Mouse (Mus musculus) embryonic facial prominence, embryonic 14.5 days (tissue): ENCODE data around the gene Ddit4. TPM values are rescaled to one million over a fixed set of nuclear protein-coding genes. Genes with fewer than 3 reads are reported as not detected.

Source experiments
- ATAC-seq: fragments of 200-750 bp; cut with Nextera tagmentation; 2 replicates; pipeline ENCODE4 v1.8.0; 2017; ENCODE audit warnings: low read depth, moderate number of reproducible peaks, moderate TSS enrichment
- DNase-seq: peaks from one replicate; pipeline ENCODE4 v3.0.0-alpha.2; 2015; ENCODE audit warnings: low spot score
- H3K27ac ChIP-seq: fragments of 300-500 bp; sonication (generic); replicated peaks from 2 replicates; pipeline ENCODE4 v1.5.1; 2014; ENCODE audit warnings: low read depth, mild to moderate bottlenecking, low read length, moderate library complexity
- H3K27me3 ChIP-seq: fragments of 300-500 bp; sonication (generic); replicated peaks from 2 replicates; pipeline ENCODE4 v1.6.1; 2014; ENCODE audit warnings: low read length; ENCODE audit not compliant: control insufficient read depth, insufficient read depth
- H3K36me3 ChIP-seq: fragments of 300-500 bp; sonication (generic); 2 replicates; pipeline ENCODE4 v1.6.1; 2014; ENCODE audit warnings: low read length, mixed read lengths; ENCODE audit not compliant: control insufficient read depth, insufficient read depth
- H3K4me1 ChIP-seq: fragments of 300-500 bp; sonication (generic); 2 replicates; pipeline ENCODE4 v1.6.1; 2014; ENCODE audit warnings: antibody characterized with exemption, low read length; ENCODE audit not compliant: control insufficient read depth, insufficient read depth
- H3K4me2 ChIP-seq: fragments of 300-500 bp; sonication (generic); 2 replicates; pipeline ENCODE4 v1.6.1; 2014; ENCODE audit warnings: low read depth, mild to moderate bottlenecking, low read length, moderate library complexity, mixed read lengths
- H3K4me3 ChIP-seq: fragments of 300-500 bp; sonication (generic); 2 replicates; pipeline ENCODE4 v1.5.1; 2014; ENCODE audit warnings: low read depth, mild to moderate bottlenecking, low read length
- H3K9ac ChIP-seq: fragments of 300-500 bp; sonication (generic); 2 replicates; pipeline ENCODE4 v1.6.1; 2014; ENCODE audit warnings: low read depth, mild to moderate bottlenecking, low read length, moderate library complexity, mixed read lengths
- H3K9me3 ChIP-seq: fragments of 300-500 bp; sonication (generic); 2 replicates; pipeline ENCODE4 v1.6.1; 2016; ENCODE audit warnings: low read length; ENCODE audit not compliant: control insufficient read depth
- WGBS: fragments of 180-500 bp; shearing (Covaris S2); extraction: QIAGEN DNeasy Blood & Tissue Kit; methylation state at CpG from one replicate; pipeline ENCODE4 v1.1.7; 2014; 5-methylcytosine and 5-hydroxymethylcytosine counted together
- polyA plus RNA-seq: library from polyadenylated mRNA; unstranded; fragments of >200 nt; fragmentation: Nextera tagmentation; extraction: Ambion mirVana; gene quantifications from 2 replicates; pipeline ENCODE4 v1.2.1, GENCODE M21; 2014

Gene Ddit4
- polyA plus RNA-seq, 1 experiment from 2014 or later = 9.2 TPM

- Histone ChIP-seq H3K27ac (peak overlapping the region; percentile 86), H3K9me3 (no peaks in the 10 kb centered on the region), H3K36me3 (no peaks in the 10 kb centered on the region), H3K27me3 (no peaks in the 10 kb centered on the region), H3K4me2 (peak overlapping the region; percentile 85), H3K4me1 (peaks cover 27% of the 10 kb centered on the region), H3K4me3 (peak overlapping the region; percentile 42), H3K9ac (peak overlapping the region; percentile 62)
- ATAC-seq = peak; percentile 68
- DNase-seq = peak; percentile 94
- WGBS = 2% methylated on average over 31 of the region's 33 CpGs
These were observed 30.6 kb downstream of the Ddit4 start for GRCm38 (mm10) chr10:59920810-59921681.

- H3K4me1 ChIP-seq = peaks cover 32% of the 10 kb centered on the region
- WGBS = 15% methylated on average over 7 of the region's 7 CpGs
- H3K27ac ChIP-seq = peak overlapping the region; percentile 86
- H3K4me2 ChIP-seq = peak overlapping the region; percentile 85
- ATAC-seq (peak; percentile 22), DNase-seq (no peak)
- no peaks in the 10 kb centered on the region for H3K27me3 ChIP-seq
- peak overlapping the region; percentile 62 for H3K9ac ChIP-seq
- H3K9me3 ChIP-seq = no peaks in the 10 kb centered on the region
- H3K36me3 ChIP-seq = no peaks in the 10 kb centered on the region
- peak overlapping the region; percentile 42 for H3K4me3 ChIP-seq
These were observed 31.2 kb downstream of the Ddit4 start for GRCm38 (mm10) chr10:59920485-59920809.

- Histone ChIP-seq H3K9ac (no peak overlapping the region), H3K27ac (peak overlapping the region; percentile 86), H3K4me3 (no peak overlapping the region), H3K27me3 (no peaks in the 10 kb centered on the region), H3K4me1 (peaks cover 32% of the 10 kb centered on the region), H3K9me3 (no peaks in the 10 kb centered on the region), H3K4me2 (no peak overlapping the region), H3K36me3 (no peaks in the 10 kb centered on the region)
- WGBS = 36% methylated on average over 15 of the region's 15 CpGs
- DNase-seq (peak; percentile 81), ATAC-seq (no peak)
These were observed 32.0 kb downstream of the Ddit4 start for GRCm38 (mm10) chr10:59919494-59920181.

- no peak overlapping the region for H3K9ac ChIP-seq
- no peak for ATAC-seq
- H3K4me2 ChIP-seq = no peak overlapping the region
- H3K27me3 ChIP-seq = no peaks in the 10 kb centered on the region
- no peak for DNase-seq
- H3K36me3 ChIP-seq = no peaks in the 10 kb centered on the region
- H3K9me3 ChIP-seq = no peaks in the 10 kb centered on the region
- H3K4me1 ChIP-seq = peaks cover 30% of the 10 kb centered on the region
- 88% methylated on average over 4 of the region's 4 CpGs for WGBS
- H3K27ac ChIP-seq = no peak overlapping the region
- H3K4me3 ChIP-seq = no peak overlapping the region
These were observed 33.5 kb downstream of the Ddit4 start for GRCm38 (mm10) chr10:59918111-59918510.

- H3K4me1 ChIP-seq = peaks cover 31% of the 10 kb centered on the region
- H3K4me3 ChIP-seq = peak overlapping the region; percentile 24
- 2% methylated on average over 10 of the region's 10 CpGs for WGBS
- no peaks in the 10 kb centered on the region for H3K36me3 ChIP-seq
- ATAC-seq (peak; percentile 89), DNase-seq (peak; percentile 93)
- H3K4me2 ChIP-seq = peak overlapping the region; percentile 57
- H3K9ac ChIP-seq = peak overlapping the region; percentile 53
- H3K27me3 ChIP-seq = no peaks in the 10 kb centered on the region
- peak overlapping the region; percentile 80 for H3K27ac ChIP-seq
- no peaks in the 10 kb centered on the region for H3K9me3 ChIP-seq
These were observed 35.0 kb downstream of the Ddit4 start for GRCm38 (mm10) chr10:59916649-59917048.

- peak overlapping the region; percentile 80 for H3K27ac ChIP-seq
- H3K36me3 ChIP-seq = no peaks in the 10 kb centered on the region
- peak overlapping the region; percentile 24 for H3K4me3 ChIP-seq
- DNase-seq = peak; percentile 82
- no peak; the same call in 1 of the 2 replicates for ATAC-seq
- peaks cover 31% of the 10 kb centered on the region for H3K4me1 ChIP-seq
- H3K9ac ChIP-seq = peak overlapping the region; percentile 53
- H3K4me2 ChIP-seq = peak overlapping the region; percentile 57
- 2% methylated on average over 4 of the region's 4 CpGs for WGBS
- no peaks in the 10 kb centered on the region for H3K27me3 ChIP-seq
- H3K9me3 ChIP-seq = no peaks in the 10 kb centered on the region
These were observed 35.5 kb downstream of the Ddit4 start for GRCm38 (mm10) chr10:59916159-59916558.

- Histone ChIP-seq H3K4me2 (no peak overlapping the region), H3K4me1 (peaks cover 28% of the 10 kb centered on the region), H3K4me3 (no peak overlapping the region), H3K9ac (no peak overlapping the region), H3K9me3 (no peaks in the 10 kb centered on the region), H3K27me3 (no peaks in the 10 kb centered on the region), H3K36me3 (no peaks in the 10 kb centered on the region), H3K27ac (no peak overlapping the region; the same call in 1 of the 2 replicates)
- WGBS = 84% methylated on average over 8 of the region's 8 CpGs
- no peak for DNase-seq
- ATAC-seq = no peak
These were observed 36.3 kb downstream of the Ddit4 start for GRCm38 (mm10) chr10:59915196-59915962.

GRCm38 (mm10) chr10:59911561-59912198 is 40.0 kb downstream of the Ddit4 start:
- peak overlapping the region; percentile 8; the same call in 1 of the 2 replicates for H3K4me3 ChIP-seq
- H3K4me2 ChIP-seq = peak overlapping the region; percentile 47
- H3K27ac ChIP-seq = peak overlapping the region; percentile 33; the same call in 1 of the 2 replicates
- H3K4me1 ChIP-seq = peaks cover 47% of the 10 kb centered on the region
- 6% methylated on average over 17 of the region's 25 CpGs for WGBS
- no peaks in the 10 kb centered on the region for H3K36me3 ChIP-seq
- H3K9me3 ChIP-seq = no peaks in the 10 kb centered on the region
- ATAC-seq (0 out of 2 replicates have a peak, but pooled peaks have one; percentile 19), DNase-seq (peak; percentile 57)
- peak overlapping the region; percentile 42 for H3K9ac ChIP-seq
- no peaks in the 10 kb centered on the region for H3K27me3 ChIP-seq
